Mouse (Mus musculus) C2C12 (cell line): ENCODE data around the gene Uckl1.

Experiments used
- CEBPB ChIP-seq: IDR thresholded peaks from one replicate; pipeline ENCODE4 v1.6.1; 2011; ENCODE audit warnings: low read depth, mild to moderate bottlenecking, control low read depth, moderate library complexity
- CTCF ChIP-seq: IDR thresholded peaks from one replicate; pipeline ENCODE4 v1.5.1; 2011; ENCODE audit not compliant: control insufficient read depth, insufficient read depth, insufficient read length
- FOSL1 ChIP-seq: IDR thresholded peaks from one replicate; pipeline ENCODE4 v1.8.0; 2011; ENCODE audit warnings: mild to moderate bottlenecking, low read length; ENCODE audit not compliant: poor library complexity, insufficient read depth, severe bottlenecking
- MAX ChIP-seq: IDR thresholded peaks from one replicate; pipeline ENCODE4 v1.6.1; 2011; ENCODE audit warnings: mild to moderate bottlenecking, control low read depth
- MYOD1 ChIP-seq: IDR thresholded peaks from one replicate; pipeline ENCODE4 v1.6.1; 2011; ENCODE audit warnings: low read depth; ENCODE audit not compliant: control insufficient read depth, insufficient read length
- MYOG ChIP-seq: IDR thresholded peaks from one replicate; pipeline ENCODE4 v1.6.1; 2011; ENCODE audit not compliant: control insufficient read depth, insufficient read length; ENCODE audit errors: extremely low read depth
- USF1 ChIP-seq: IDR thresholded peaks from one replicate; pipeline ENCODE4 v1.6.1; 2011; ENCODE audit warnings: low read depth, mild to moderate bottlenecking, control low read depth, moderate library complexity

DNA sequence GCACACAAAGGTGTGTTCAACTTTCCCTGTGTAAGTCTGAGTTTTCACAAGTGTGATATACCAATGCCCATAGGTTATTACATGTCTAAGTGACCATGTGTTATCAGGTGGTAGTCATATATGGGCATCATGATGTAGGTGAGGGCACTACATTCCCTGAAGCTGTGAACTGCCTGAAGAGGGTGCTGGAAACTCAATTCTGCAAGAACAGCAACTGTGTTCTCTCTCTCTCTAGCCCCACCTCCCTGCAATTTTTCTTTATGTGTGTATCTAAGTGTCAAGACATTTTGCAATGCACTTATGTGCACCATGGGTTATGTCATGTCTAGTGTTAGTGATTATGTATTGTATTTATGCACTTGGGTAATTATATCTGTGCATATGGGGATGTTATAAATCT is 9.2 kb upstream of the Uckl1 start:
- no peak for TF ChIP-seq CTCF
- TF ChIP-seq USF1: no peak
- no peak for TF ChIP-seq MAX
- no peak for TF ChIP-seq MYOG
- TF ChIP-seq CEBPB: no peak
- no peak for TF ChIP-seq MYOD1
- no peak for TF ChIP-seq FOSL1
